Mouse (Mus musculus): ENCODE data around the gene Rabgap1l. TPM values are rescaled to one million over a fixed set of nuclear protein-coding genes. Genes with fewer than 3 reads are reported as not detected.
"Not testable (repeated sequence)": the region's sequence is repeated elsewhere in the genome, so short reads cannot be mapped to it uniquely, and the experiment has no call there.

Rabgap1l gene
- total RNA-seq, 2 experiments from 2014 or later: 249 to 258 TPM

DNA sequence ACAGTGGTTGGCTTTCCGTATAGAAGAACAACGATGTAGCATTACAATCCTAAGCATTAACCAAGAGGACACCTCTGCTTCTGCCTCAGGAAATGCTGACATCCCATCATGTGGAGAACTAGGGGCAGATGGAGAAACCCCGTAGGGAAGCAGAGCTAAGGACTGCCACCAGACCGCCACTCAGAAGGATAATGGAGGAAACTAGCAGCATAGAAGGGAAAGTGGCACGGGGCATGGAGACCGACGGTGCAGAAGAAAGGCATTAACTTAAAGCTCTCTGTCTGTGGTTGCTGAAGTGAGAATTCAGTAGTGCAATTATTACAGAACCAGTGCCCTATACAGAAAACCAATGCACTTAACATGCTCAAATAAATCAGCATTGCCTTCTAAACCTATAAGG, 308.0 kb downstream of the Rabgap1l start:
- no peak for DNase-seq

GRCm38 (mm10) chr1:160481643-160482042, 311.4 kb downstream of the Rabgap1l start:
- no peak for DNase-seq

DNA sequence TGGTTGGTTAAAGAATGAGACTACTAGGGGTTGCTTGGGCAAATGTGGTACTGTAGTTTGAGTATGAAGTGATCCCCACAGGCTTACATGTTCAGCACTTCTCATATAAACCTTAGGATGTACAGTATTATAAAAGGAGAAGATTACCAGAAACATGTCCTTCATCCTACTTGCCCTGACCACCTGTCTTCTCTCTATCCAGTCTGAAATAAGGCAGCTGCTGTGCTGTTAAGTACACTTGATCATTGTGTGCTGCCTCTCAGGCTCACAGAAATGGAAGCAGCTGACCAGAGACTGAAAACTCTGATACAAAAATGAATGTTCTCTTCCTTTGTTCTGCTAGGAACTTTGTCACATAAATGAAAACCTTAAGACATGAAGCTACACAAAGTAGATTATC, 325.6 kb downstream of the Rabgap1l start:
- DNase-seq: no peak

DNA sequence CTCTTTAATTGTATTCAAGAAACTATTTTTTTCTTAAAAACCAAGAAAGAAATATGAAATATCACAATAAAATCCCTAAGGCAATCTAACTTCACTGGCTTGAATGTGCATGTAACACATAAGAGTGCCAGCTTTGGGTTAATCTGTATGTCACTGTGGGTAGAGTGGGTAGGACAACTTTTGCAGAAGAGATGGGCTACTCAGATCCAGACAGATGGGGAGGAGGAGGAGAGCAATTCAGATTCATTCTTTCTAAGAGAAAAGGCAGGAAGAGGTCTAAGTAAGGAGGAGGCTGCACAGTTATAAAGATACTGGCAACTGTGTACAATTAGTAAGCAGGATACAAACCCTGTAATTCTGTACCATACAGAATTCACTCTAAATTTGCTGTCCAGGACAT, 327.8 kb downstream of the Rabgap1l start:
- DNase-seq: no peak

DNA sequence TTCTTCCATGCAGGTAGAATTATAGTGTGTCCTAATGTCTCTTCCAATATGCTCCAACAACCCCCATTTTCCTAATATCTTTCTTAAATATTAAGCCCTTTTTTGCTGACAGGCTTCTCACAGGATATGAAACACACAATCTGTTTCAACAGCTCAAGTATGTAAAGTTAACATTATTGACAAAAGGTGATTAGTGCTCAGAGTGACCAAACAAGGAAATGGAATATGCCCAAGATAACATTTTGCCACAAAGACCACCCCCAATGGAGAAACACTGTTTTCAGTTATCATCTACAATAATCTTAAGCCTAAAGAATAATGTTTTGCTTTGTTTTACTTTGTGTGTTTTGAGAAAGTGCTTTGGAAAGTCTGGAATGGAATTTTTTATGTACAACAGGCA, 328.9 kb downstream of the Rabgap1l start:
- no peak for DNase-seq

DNA sequence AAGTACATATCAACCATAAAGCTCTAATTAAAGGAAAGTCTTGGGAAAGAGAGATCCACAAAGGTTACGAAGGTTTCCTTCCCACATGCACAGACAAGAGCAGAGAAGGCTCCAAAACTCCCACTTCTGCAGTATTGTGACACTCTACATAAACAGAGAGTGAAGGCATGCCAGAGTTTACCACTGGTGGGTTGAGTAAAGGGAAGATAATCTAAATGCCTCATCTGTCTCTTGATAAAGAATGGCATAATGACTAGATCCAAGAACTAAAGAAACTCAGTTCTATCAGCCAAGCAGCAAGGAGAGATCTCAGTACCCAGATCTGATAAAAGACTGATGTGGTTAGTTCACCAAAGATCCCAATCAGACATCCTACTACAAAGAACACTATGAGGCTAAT, 332.7 kb downstream of the Rabgap1l start:
- no peak for DNase-seq

DNA sequence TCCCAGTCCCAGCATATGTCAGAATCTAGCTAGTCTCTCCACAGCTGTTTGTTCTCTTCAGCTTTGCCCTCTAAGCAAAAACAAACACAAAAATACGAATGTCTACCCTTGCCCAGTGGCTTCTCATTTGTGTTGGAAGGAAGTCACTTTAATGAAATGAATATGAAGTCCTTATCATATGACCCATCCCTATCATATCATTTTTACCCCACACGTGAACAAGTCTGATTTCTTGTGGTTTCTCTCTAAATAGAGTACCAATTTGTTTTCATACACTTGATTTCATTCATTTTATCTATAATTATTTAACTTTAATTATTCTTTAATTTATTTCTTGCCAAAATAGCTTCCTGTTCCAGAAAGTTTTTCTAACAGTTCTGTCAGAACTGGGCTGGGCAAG, 341.3 kb downstream of the Rabgap1l start:
- DNase-seq: no peak

- no peak for DNase-seq
Observed at GRCm38 (mm10) chr1:160448681-160449080, 344.3 kb downstream of the Rabgap1l start.

GRCm38 (mm10) chr1:160446823-160447222, 346.2 kb downstream of the Rabgap1l start:
- DNase-seq: no peak

DNA sequence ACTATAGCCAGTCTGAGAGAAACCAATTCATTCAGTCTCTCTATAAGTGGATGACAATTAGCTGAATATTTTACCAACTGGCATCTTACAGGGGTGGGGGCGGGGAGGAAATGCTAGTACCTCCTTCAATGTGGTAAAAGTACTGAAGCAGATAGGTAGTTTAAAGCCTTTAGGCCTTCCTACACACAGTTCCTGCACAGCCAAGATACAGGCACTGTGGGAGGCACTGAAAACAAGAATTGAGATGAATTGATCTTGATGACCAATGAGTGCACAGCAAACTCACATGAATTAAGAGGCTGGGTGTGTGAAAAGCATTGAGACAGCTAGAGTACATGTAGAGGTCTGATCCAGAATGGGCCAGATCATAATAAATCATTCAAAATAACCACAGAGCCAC, 349.5 kb downstream of the Rabgap1l start:
- DNase-seq: no peak

GRCm38 (mm10) chr1:160441679-160442078, 351.3 kb downstream of the Rabgap1l start:
- no peak for DNase-seq

DNA sequence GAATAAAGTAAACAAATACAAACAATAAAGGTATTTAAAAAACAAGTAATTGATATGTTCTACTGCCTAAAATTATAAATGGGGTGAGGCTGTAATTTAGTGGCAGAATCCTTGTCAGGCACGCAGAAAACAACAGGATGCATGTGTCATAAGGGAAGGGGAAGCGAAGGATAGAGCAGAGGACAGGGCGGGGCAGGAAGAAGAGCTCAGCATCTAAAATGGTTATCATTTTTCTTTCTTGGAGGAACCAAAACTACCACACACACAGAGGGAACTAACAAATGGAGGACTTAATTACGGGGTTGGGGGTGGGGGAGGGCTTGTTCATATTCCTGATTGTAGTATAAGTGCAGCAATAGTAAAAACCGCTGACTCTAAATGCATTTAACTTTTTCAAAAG, 351.9 kb downstream of the Rabgap1l start:
- no peak for DNase-seq

DNA sequence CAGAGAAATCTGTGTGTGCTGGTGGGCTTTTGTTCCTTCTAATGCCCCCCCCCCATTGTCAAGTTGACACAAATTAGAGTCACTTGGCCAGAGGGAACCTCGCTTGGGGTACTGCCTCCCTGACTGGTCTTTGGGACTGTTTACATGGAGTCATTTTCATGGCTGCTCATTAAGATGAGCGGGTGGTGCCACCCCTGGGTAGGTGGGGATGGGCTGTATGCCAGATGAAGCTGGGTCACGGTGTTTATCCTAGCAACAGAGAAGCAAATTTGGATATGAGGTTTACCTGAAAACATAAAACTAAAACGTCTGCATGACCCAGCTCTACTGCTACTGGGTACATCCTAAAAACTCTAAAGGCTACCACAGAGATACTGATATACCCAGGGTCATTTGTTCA, 354.2 kb downstream of the Rabgap1l start:
- DNase-seq: no peak

GRCm38 (mm10) chr1:160417196-160417854, 375.7 kb downstream of the Rabgap1l start:
- DNase-seq: no peak

- DNase-seq: peak in 1 of 2 experiments; percentile 20
Observed at GRCm38 (mm10) chr1:160410822-160411221, 382.2 kb downstream of the Rabgap1l start.

DNA sequence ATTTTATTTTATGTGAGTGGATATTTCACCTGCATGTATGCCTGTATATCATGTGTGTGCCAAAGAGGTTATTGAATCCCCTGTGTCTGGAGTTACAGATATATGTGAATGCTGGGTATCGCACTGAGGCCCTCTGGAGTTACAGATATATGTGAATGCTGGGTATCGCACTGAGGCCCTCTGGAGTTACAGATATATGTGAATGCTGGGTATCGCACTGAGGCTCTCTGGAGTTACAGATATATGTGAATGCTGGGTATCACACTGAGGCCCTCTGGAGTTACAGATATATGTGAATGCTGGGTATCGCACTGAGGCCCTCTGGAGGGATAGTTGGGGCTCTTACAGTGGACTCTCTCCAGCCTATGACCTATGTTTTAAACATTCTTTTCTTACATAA, 383.3 kb downstream of the Rabgap1l start:
- not testable (repeated sequence) for DNase-seq

GRCm38 (mm10) chr1:160409123-160409522, 383.9 kb downstream of the Rabgap1l start:
- no peak for DNase-seq

DNA sequence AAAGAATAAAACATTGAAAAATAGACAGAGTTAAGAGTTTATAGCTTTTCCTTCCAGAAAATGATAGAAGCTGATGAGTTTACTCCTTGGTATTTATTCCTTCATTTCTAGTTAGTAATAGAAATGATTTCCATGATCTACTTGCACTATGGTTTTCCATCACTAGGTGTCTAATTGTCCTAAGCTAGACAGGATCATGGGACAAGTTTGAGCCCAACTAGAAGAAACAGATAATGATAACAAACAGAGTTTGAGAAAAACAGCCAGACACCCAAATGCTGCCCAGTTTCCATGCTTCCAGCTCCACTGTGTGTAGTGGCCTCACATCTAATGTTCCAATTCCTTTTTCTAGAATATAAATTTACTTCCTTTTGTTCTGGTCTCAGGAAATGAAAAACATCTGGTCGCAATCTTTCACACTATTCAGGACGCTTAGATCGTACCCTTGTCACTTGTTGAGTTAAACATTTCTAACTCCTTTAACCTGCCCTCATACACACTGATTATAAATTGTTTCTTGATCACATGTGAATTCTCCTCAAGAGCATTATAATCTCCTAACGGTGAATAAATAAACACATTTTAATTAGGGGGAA, 384.6 kb downstream of the Rabgap1l start:
- DNase-seq: no peak

- no peak for DNase-seq
Observed at GRCm38 (mm10) chr1:160399428-160399827, 393.6 kb downstream of the Rabgap1l start.

DNA sequence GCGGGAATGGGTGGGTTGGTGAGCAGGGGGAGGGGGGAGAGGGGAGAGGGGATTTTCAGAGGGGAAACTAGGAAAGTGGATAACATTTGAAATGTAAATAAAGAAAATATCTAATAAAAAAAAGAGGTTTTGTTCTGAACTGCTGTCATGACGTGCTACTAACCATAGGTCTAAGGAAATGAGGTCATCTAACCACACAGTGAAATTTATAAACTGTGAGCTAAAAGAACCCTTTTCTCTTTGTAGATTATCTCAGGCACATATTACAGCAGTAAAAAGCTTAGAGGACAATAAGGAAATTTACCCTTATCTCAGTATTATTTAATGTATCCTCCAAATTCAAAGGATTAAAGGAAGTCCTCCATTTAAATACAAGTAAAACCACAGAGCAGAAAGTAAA, 396.0 kb downstream of the Rabgap1l start:
- no peak for DNase-seq

DNA sequence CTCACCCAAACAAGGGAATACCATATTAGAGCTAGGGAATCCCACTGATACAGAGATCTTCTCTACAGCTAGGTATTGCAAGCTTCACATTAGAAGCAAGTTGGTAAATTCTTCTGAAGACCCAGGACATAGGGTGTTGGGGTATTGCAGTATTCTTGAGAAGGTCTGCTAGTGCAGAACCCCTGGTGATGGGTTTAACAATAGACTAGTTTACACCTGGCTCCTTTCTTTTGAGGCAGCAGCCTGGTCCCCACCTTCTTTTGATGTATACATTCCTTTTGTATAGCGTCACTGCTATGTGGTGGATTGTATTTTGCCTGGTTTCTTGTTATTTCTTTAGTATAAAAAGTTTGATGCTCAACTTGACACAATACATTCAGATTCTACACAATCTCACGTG, 405.6 kb downstream of the Rabgap1l start:
- no peak for DNase-seq

DNA sequence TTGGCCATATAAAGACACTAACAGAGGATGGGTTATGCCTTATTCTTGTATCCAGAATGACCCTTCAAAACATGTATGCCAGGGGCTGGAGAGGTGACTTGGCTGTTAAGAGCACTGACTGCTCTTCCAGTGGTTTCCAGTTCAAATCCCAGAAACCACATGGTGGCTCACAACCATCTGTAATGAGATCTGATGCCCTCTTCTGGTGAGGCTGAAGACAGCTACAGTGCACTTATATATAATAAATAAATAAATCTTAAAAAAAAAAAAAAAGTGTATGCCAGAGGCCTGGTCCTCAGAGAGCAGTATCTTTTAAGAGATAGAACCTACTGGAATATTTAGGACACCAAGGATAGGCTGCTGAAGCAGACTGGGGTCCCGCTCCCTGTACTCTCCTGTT, 414.6 kb downstream of the Rabgap1l start:
- no peak for DNase-seq

GRCm38 (mm10) chr1:160377337-160378336, 415.4 kb downstream of the Rabgap1l start:
- DNase-seq: peak; percentile 45 to 47

Measured in layer of hippocampus, postnatal 36 days (tissue).